Mouse (Mus musculus) fibroblast of lung, adult 2 months (primary cell): ENCODE results near the gene Tk1.
"Not testable (repeated sequence)": the region's sequence is repeated elsewhere in the genome, so short reads cannot be mapped to it uniquely, and the experiment has no call there.

Source experiments
- DNase-seq: peaks from one replicate; pipeline ENCODE4 v3.0.0-alpha.2; 2011; ENCODE audit warnings: low read depth

The Tk1 gene

DNA sequence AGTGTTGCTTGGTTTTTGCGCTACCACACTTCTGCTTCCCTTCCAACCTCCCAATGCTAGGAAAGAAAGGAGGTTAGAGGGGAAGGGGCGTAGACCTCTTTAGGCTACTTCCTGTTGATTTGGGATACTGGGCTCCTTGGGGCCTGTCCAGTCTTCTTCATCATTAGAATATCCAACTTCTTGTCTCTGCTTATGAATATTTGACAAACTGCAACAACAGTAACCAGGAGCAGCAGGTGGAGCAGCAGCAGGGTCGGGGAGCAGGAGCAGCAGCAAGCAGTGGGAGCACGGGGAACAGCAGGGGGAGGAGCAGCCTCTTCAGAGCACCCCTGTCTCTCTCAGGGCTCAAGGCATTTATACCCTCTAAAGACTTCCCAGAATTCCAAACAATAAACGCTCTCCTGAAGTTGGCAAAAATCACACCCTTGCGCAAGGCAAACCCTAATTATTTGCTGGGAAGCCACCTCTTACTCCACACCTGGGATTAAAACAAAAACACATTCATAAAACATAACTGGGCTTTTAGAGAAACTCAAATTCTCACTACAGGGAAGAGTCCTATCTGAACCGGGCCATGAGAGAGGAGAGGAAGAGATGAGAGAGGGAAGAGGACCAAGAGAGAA is 21.8 kb upstream of the Tk1 start:
- DNase-seq, result peak; percentile 44

DNA sequence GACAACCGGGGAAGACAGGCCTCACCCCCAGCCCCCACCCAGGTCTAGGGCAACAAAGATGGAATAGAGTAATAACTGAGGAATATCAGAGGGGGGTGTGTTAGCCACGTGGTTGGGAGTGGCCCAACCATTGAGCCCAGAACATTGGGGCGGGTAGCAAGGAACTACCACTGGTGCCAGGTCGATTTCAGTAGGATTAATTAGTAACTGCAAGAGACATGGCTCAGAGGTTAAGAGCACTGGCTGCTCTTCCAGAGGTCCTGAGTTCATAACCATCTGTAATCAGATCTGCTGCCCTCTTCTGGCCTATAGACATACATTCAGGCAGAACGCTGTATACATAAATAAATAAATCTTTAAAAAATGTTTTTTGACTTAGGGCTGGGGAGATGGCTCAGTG is 20.7 kb upstream of the Tk1 start:
- no peak for DNase-seq

DNA sequence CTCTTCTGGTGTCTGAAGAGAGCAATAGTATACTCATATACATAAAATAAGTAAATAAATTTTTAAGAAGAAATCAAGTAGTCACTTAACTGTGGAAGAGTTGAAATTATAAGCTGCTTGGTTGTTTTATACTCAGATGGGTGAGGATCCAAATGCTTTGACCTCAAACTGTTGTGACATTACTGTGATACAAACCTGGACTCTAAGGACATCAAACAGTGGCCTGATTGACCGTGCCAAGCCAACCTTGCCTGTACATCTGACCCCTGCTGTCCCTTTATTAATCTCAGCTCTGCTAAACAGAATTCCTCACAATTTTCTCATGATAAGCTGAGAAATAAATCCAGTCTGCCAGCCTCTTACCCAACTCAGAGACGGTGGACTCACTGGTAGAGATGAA is 19.8 kb upstream of the Tk1 start:
- no peak for DNase-seq

DNA sequence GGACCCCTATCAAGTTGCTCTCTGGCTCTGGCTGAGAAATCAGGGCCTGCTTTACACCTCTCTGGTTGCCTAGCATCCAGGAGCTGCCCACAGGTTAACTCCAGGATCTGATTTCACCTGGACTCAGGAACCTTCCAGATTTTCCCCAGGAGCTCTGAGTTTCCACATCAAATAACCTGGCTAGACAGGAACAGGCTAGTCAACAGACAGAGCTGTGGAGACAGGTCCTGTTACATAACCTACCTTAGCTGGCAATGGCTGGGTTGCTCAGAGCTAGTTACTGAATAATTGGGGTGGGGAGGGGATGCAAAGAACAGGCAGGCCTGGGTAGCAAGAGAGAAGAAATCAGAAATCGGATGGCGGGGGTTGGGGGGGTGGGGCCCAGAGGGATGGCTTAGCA is 19.1 kb upstream of the Tk1 start:
- no peak for DNase-seq

DNA sequence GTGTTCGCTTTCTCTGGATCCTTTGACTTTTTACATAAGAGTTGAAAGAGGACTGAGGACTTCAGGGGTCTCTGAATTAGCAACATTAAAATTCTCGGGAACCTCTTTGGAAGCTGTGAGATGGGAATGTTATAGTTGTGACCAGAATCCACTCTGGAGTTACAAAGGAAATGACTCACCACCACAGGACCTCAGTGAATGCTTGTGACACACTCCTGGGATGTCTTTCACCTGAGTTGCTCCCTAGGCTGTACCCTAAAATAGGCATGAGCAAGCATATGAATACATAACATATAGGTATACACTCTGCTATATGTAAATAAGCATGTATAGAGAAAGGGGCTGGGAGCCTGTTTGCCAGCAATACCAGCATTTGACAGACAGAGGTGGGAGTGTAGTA is 17.5 kb upstream of the Tk1 start:
- DNase-seq, result no peak

DNA sequence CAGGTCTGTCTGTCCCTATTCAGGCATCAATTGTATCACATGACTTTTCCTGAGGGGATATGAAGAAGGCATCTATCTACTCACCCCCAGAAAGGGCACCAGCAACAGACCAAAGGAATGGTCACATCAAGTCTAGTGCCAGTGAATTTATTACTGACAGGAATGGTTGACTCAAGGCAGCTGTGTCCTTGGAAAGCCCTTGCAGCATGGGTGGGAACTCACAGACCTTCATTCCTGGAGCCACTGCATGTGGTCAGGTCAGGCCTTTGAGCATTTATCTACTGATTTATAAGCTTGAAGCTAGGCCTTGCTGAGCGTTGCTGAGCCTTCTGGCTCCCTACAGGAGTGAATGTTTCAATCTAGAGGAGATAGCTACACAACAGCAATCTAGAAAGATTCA is 15.0 kb upstream of the Tk1 start:
- DNase-seq, result no peak

DNA sequence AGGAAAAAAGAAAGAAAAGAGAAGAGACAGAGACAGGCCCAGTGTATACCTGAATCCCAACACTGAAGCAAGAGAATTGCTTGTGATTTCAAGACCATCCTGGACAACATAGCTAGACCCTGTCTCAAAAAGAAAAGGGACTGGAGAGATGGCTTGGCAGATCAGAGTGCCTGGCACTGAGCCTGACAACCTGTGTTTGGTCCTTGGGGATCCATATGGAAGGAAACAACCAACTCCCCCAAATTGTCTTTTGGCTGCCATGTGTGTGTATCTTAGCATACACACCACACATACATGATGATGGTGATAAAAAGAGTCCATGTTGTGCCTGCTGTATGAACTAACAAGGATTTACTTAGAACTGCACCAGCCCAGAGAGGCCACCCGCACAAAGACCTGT is 13.1 kb upstream of the Tk1 start:
- no peak for DNase-seq

DNA sequence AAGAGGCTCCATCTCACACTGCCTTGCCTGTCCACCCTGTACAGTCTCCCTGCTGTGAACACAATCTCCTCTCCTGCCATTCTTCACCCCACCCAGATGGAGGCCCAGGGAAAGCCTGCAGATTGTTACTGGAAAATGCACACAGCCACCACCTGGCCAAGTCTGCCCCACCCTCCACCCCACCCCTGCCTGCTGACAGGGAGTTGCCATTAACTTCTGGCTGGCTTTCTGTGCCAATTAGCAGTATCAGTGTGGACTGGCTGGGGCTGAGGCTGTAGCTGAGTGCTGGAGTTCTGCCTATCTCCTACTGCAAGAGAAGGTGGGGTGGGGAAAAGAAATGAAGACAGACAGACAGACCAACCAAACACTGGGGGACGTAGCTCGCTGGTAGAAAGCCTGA is 12.7 kb upstream of the Tk1 start:
- no peak for DNase-seq

DNA sequence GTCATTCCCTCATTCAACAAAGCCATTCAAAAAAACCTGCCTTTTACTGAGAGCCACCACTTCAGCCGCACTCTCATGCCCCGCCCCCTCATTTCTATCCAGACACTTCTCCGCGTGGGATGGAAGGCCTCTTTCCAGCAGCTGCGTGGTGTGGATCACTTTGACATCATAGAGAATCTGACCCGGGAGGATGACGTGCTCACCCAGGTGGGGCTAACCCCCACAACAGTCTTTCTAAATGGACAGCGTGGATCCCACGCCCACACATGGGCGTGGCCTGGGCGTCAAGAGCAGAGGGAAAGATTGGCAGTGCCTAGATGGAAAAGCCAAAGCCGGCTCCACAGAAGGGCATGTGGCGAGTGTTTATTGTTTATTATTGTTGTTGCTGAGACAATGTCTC is 10.4 kb upstream of the Tk1 start:
- DNase-seq, result no peak

DNA sequence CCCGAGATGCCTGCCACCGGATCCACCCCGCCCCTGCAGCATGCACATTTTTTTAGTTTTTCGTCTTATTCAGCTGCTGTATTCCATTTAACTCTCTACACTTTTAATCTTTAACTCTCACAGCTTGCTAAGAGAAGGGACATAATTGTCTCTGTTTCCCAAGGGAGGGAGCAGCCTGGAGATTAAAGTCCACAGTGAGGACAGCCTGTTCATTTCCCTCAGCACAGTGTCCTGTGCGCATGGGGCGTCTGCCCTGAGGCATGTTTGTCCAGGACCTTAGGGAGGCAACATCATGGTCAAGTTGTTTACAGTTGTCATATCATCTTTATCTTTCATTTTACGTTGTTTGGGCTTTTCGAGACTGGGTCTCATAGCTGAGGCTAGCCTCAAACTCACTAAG is 8.2 kb upstream of the Tk1 start:
- no peak for DNase-seq

DNA sequence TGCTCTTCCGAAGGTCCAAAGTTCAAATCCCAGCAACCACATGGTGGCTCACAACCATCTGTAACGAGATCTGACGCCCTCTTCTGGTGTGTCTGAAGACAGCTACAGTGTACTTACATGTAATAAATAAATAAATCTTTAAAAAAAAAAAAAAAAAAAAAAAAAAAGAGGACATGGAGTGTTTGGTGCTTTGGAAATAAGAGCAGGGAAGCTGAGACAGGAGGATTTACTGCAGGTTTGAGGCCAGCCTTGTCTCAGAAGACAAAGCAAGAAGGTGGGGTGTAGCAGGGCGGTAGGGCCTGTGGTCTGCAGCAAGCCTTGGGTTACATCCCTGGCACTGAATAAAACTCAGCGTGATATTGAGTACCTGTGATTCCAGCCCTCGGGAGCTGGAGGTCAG is 7.6 kb upstream of the Tk1 start:
- not testable (repeated sequence) for DNase-seq

DNA sequence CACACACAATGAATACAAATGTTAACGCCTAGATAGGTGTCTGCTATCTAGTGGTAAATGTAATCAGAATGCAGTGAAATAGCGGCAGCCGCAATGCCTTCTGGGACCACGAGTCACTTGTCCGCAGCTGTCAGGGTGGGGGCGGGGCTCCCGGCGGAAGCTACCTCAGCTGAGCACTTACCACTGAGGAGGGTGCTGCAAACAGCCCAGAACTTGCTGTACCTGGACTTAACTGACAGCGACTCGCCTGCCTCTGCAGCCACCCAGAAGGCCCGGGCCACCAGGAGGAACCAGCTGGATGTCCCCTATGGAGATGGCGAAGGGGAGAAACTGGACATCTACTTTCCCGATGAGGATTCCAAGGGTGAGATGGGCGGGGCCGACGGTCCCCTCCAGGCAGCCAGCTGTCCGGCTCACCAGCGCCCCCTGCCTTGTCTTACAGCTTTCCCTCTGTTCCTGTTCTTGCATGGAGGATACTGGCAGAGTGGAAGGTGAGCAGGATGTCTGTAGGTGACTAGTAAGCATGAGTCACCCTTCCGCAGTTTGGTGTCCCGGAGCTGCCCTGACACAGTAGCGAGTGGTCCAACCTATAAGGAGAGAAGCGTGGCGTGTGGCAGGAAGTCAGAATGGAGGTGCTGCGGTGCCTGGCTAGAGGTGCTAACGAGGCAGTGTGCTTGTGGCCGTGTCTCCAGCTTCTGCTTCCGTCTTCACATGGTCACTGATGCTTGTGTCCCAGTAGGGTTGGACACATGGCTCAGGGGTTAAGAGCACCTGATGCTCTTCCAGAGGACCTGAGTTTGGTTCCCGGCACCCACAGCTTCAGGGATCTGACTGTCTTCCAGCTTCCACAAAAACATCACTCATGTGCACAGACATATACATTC is 6.4 kb upstream of the Tk1 start:
- DNase-seq, result no peak

DNA sequence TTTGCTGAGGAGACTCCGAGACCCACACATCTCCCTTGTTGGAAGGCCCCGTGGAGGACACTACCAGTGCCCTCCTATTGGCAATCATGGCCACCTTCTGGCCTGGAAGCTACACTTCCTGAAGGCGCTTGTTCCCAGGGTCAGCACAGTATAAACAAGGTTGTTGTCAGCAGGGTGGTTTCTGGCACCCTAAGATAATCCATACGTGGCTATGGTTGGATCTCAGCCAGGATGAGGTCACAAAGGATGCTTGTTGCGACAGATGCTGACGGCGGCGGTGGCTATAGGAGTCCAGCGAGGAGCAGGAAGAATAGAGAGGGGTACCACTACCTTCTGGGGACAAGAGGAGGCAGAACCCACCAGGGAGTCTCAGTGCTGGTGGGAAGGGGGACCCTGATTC is 4.5 kb upstream of the Tk1 start:
- DNase-seq, result no peak

DNA sequence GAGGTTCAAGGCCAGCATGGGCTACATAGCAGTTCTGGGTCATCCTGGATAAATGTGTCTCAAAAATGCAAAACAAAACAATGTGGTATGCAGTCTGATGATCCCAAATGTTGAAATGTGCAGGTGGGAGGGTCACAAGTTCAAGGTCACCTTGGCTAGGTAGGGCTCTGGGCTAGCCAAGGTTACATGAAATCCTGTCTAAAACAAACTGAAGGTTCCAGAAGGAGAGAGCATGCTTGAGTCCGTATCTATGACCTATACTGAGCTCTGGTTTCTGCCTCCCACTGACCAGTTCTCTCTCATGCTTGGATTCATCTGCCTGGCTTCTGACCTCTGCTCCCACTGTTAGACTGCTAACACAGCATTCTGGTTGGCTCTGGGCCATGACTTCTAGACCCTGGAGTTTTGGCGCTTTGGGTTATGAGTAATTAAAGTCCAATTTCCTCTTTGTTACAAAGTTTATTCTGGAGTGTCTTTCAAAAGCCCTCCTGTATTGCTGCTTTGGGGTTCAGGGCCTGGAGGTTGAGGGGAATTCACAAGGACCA is 3.9 kb upstream of the Tk1 start:
- no peak for DNase-seq

DNA sequence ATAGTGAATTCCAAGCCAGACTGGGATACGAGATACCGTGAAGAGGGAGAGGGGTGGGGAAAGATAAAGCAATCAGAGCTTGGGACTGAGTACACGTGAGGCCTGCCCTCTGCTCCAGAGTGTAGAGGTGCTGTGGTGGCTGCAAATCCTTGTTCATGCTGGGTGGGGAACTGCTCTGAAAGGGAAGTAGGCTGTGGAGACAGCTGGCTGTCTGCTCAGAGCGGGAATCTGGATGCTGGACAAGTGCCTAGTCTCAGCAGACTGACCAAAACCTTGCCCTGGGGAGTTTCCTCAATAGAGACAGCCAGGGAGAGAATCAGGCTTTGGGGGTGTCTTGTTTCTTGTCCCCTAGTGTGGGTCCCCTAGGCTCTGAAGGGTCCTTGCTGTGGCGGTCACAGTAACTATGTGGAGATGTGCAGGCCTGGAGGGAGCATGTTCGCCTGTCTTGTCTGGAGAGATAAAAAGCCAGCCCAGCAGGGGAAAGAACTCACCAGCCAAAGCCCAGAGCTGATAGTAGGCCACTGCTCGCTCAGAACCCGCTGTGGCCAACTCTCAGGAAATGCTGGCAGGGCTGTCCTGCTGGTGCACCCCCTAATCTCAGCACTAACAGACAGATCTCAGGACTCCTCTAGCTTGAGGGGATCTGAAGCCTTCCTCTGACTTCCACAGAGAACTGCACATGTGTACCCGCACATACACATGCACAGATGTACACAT is 3.2 kb upstream of the Tk1 start:
- no peak for DNase-seq

DNA sequence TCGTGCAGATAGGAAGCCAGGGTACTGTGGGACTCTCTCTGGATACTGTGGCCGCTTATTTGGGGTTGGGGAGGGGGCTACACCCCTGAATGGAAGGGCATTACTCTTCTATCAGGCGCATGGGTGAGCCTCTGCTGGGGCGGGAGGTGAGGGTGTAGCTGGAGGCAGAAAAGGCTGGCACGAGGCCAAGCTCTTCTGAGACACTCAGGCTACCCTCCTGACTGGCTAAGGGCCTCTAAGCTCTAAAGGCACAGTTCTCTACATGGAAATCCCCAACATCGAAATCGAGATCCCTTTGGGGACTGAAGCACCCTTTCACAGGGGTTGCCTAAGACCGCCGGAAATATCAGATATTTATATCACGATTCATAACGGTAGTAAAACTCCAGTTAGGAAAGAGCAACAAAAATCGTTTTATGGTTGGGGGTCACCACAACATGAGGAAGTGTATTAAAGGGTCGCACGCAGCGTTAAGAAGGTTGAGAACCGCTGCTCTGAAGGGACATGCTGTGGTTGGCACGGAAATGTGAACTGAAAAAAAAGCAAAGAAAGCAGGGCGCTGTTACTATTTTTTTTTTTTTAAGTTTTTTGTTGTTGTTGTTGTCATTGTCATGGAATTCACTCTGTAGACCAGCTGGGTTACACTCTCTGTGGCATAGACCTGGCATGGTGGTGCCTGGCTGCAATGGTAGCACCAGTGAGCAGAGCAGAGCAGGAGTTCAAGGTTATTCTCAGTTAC is 2.4 kb upstream of the Tk1 start:
- DNase-seq, result no peak

DNA sequence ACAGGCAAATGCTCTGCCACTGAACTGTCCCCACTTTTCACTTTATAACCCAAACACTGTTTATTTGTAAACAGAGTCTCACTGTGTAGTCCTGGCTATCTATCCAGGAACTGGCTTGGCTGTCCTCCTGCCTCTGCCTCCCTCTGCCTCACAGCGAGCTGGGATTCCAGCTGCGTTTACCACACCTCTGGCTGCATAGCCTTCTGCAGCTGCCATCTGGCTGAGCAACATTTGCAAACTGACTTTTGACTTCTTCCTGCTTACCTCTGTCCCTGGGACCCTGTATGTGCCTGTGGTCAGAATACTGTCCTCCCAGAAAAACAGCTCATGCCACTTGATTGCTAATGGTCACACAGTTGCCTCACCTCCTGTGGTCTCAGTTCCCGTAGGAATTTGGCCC is 1.5 kb upstream of the Tk1 start:
- DNase-seq, result no peak

DNA sequence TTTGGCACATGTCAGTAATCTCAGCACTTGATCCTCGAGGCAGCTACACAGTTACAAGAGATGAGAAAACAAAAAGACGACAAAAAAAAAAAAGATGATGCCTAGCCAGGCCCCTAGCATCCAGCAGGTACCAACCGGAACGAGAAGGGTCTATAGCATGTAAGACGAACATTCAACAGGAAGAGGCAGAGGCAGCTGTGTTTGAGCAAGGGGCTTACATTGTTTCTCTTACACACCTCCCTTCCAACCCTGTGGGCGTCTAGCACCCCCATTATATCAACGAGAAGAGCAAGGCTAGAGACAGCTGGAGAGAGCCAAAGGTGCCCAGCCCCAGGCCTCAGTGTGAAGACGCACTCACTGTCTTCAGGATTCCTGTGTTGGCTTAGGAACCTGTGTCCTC is 1.0 kb upstream of the Tk1 start:
- no peak for DNase-seq

DNA sequence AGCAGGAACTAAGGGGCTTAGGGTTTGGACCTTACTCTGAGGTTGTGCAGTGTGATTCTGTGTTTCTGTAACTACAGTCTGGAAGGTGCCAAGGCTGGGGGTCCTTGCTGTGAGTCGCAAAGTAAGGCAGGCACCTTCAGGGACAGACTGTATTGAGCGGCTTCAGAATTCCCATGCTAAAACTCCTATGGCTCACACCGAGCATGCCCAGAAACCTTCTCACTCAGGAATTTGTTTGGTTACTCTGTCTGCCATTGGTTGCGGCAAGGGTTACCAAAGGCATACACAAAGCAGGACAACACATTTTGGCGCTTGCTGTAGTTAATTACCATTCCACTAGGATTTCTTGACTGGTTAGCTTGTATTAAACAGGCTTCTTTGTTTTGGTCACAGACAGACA is 272 bp upstream of the Tk1 start:
- peak; percentile 51 for DNase-seq

DNA sequence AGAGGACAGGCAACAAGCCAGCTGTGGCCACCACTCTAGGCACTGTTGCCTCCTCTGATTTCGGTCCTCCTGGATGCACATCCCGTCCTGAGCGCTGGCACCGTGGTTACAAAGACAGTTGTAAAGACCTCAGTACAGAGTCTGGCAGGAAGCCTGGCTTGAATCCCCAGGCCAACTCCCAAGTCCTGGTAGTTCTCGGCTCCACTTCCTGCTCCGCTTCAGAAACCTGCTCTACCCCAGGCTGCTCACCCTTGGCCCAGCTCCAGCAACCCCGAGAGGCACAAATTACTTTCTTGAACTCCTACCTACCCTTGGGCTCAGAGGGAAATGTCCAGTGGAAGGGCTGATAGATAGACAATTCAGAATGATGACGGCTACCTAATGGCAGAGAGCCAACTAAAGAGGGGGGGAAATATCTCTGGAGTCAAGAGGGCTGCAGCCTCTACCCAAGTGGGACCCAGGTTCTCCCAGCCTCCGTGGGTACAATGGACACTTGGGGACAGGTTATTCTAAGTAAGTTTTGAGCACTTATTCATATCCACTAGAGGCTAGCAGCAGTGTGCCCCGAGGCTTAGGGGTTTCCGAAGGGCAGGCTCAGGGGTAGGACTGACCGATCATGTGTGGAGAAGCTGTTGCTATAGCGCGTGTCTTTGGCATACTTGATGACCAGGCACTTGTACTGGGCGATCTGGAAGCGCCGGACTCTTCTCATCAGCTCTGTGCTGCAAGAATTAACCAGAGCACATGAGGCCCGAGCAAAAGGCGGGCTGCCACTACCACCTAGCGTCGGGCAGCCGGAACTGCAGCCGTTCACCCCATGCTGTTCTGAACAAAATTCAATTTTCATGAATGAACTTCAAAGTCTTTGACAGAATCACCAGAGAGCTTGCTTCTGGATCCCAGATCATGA is 1.6 kb downstream of the Tk1 start:
- DNase-seq, result peak; percentile 54

DNA sequence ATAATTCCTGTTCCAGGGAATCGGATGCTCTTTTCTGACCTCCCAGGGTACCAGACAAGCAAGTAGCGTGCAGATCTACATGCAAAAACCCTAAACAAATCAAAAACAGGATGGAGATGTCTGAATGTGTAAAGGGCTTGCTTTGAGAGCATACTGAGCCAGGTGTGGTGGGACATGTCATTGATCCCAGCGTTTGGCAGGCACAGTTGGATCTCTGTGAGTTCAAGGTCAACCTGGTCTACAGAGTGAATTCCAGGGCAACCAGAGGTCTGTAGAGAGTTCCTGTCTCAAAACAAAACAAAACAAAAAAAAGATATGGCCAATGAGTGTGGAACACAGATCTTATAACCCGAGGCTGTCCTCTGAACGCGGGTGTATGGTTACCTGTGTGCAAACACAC is 2.5 kb downstream of the Tk1 start:
- DNase-seq, result no peak
